8 mouse cellular contexts compared by ENCODE assay signal in genomic region chr5:5320506-5321181, GRCm38 (mm10).
DNase-seq lines count a peak whose midpoint lies in the region; ATAC-seq and TF ChIP-seq lines count a peak whose summit lies in the region.

No protein-coding gene starts in this region.

- WGBS in heart, embryonic 13.5 days = 62% methylated on average over 2 of the region's 2 CpGs
- 25% methylated on average over 2 of the region's 2 CpGs for WGBS in limb, embryonic 15.5 days

- no peak for DNase-seq in heart, adult 8-10 months (ENCODE audit: low spot score)
- no peak for DNase-seq in left cerebral cortex, postnatal 14 days (ENCODE audit: low spot score in 2 of 2)
- DNase-seq in right cerebral cortex, postnatal 36 days (ENCODE audit: low spot score in 2 of 2) = no peak

- H3K27ac ChIP-seq in heart, embryonic 13.5 days (replicated peaks) = peak overlapping the region; percentile 36; the same call in 1 of the 2 replicates
- H3K27ac ChIP-seq in limb, embryonic 15.5 days = peak overlapping the region; percentile 61; the same call in 1 of the 2 replicates

- peak overlapping the region; percentile 22 for H3K4me2 ChIP-seq in heart, embryonic 13.5 days
- H3K4me2 ChIP-seq in limb, embryonic 15.5 days = no peak overlapping the region

- ATAC-seq in heart, embryonic 13.5 days (ENCODE audit: extremely low read depth, insufficient number of reproducible peaks, low FRiP score, low TSS enrichment) = no peak
- peak; percentile 41; the same call in 1 of the 2 replicates for ATAC-seq in common myeloid progenitor, adult 5-6 weeks (replicated peaks; ENCODE audit: low read depth, poor library complexity, severe bottlenecking)
- ATAC-seq in limb, embryonic 15.5 days (ENCODE audit: insufficient number of reproducible peaks, low FRiP score, low TSS enrichment, low read depth) = peak; percentile 44
- ATAC-seq in frontal cortex, adult (ENCODE audit: low TSS enrichment) = no peak

- peak overlapping the region; percentile 33 for H3ac ChIP-seq in C2C12 (ENCODE audit: control insufficient read depth, insufficient read length, low read depth)

- no peaks in the 10 kb centered on the region for H3K27me3 ChIP-seq in heart, embryonic 13.5 days (replicated peaks)
- no peaks in the 10 kb centered on the region for H3K27me3 ChIP-seq in C2C12 (ENCODE audit: control insufficient read depth, insufficient read depth, insufficient read length)
- H3K27me3 ChIP-seq in limb, embryonic 15.5 days = no peaks in the 10 kb centered on the region

- intact Hi-C loops in left cerebral cortex, postnatal 14 days (cut with DNase I) = no loop called here

- H3K36me3 ChIP-seq in heart, embryonic 13.5 days = peaks cover under 1% of the 10 kb centered on the region; the same call in 1 of the 2 replicates
- peaks cover 12% of the 10 kb centered on the region for H3K36me3 ChIP-seq in C2C12 (ENCODE audit: control insufficient read depth, insufficient read depth)
- H3K36me3 ChIP-seq in limb, embryonic 15.5 days = no peaks in the 10 kb centered on the region

- 0 out of 2 replicates have a peak overlapping the region, but pooled peaks have one; percentile 28 for H3K9ac ChIP-seq in heart, embryonic 13.5 days
- H3K9ac ChIP-seq in limb, embryonic 15.5 days = no peak overlapping the region

- H3K9me3 ChIP-seq in heart, embryonic 13.5 days = no peaks in the 10 kb centered on the region
- no peaks in the 10 kb centered on the region for H3K9me3 ChIP-seq in limb, embryonic 15.5 days

- H3K79me3 ChIP-seq in C2C12 (ENCODE audit: low read depth) = peaks cover 36% of the 10 kb centered on the region

- peaks cover 13% of the 10 kb centered on the region for H3K4me1 ChIP-seq in heart, embryonic 13.5 days
- peaks cover 9% of the 10 kb centered on the region; the same call in 1 of the 2 replicates for H3K4me1 ChIP-seq in limb, embryonic 15.5 days

- TF ChIP-seq CTCF in C2C12 (IDR thresholded peaks at IDR 0.05; ENCODE audit: control insufficient read depth, insufficient read depth, insufficient read length) = no peak

- H3K79me2 ChIP-seq in C2C12 (ENCODE audit: control insufficient read depth, insufficient read depth) = peaks cover 69% of the 10 kb centered on the region

- no peak overlapping the region for H3K4me3 ChIP-seq in heart, embryonic 13.5 days
- H3K4me3 ChIP-seq in C2C12 (ENCODE audit: insufficient read depth, poor library complexity, severe bottlenecking) = no peak overlapping the region
- no peak overlapping the region for H3K4me3 ChIP-seq in limb, embryonic 15.5 days

TF ChIP-seq in C2C12, 6 proteins besides CTCF, POLR2A, EP300 and RAD21:
- TF ChIP-seq MYOG (IDR thresholded peaks at IDR 0.05; ENCODE audit: control insufficient read depth, extremely low read depth, insufficient read length) (no peak), FOSL1 (IDR thresholded peaks at IDR 0.05; ENCODE audit: insufficient read depth, low read length, poor library complexity, severe bottlenecking) (peak; percentile 34), CEBPB (IDR thresholded peaks at IDR 0.05; ENCODE audit: low read depth) (peak; percentile 4), USF1 (IDR thresholded peaks at IDR 0.05; ENCODE audit: low read depth) (no peak), MYOD1 (IDR thresholded peaks at IDR 0.05; ENCODE audit: control insufficient read depth, insufficient read length, low read depth) (no peak), MAX (IDR thresholded peaks at IDR 0.05) (no peak)

Comparison
In these comparisons a context has a peak if more than half of its experiments do, and no peak if none do; other contexts are left out.
1. ATAC-seq: peak in common myeloid progenitor, adult 5-6 weeks (single experiment) and limb, embryonic 15.5 days (single experiment); none in heart, embryonic 13.5 days (single experiment) and frontal cortex, adult (single experiment).